Mouse (Mus musculus) hindbrain, embryonic 12.5 days (tissue): ENCODE results near the gene Haus3. TPM values are rescaled to one million over a fixed set of nuclear protein-coding genes. Genes with fewer than 3 reads are reported as not detected.

ENCODE experiments used
- ATAC-seq: fragments of 200-750 bp; cut with Nextera tagmentation; 2 replicates; pipeline ENCODE4 v1.8.0; 2017; ENCODE audit warnings: moderate TSS enrichment; ENCODE audit not compliant: low FRiP score
- H3K27ac ChIP-seq: fragments of 300-500 bp; sonication (generic); 2 replicates; pipeline ENCODE4 v1.5.1; 2016; ENCODE audit warnings: mild to moderate bottlenecking
- H3K27me3 ChIP-seq: fragments of 300-500 bp; sonication (generic); 2 replicates; pipeline ENCODE4 v1.6.1; 2016; ENCODE audit warnings: mild to moderate bottlenecking
- H3K36me3 ChIP-seq: fragments of 300-500 bp; sonication (generic); 2 replicates; pipeline ENCODE4 v1.6.1; 2016; ENCODE audit warnings: mild to moderate bottlenecking
- H3K4me1 ChIP-seq: fragments of 300-500 bp; sonication (generic); 2 replicates; pipeline ENCODE4 v1.6.1; 2016
- H3K4me2 ChIP-seq: fragments of 300-500 bp; sonication (generic); replicated peaks from 2 replicates; pipeline ENCODE4 v1.6.1; 2016; ENCODE audit warnings: mild to moderate bottlenecking
- H3K4me3 ChIP-seq: fragments of 300-500 bp; sonication (generic); 2 replicates; pipeline ENCODE4 v1.5.1; 2016; ENCODE audit warnings: mild to moderate bottlenecking
- H3K9ac ChIP-seq: fragments of 300-500 bp; sonication (generic); 2 replicates; pipeline ENCODE4 v1.6.1; 2016; ENCODE audit warnings: mild to moderate bottlenecking, moderate library complexity
- H3K9me3 ChIP-seq: fragments of 300-500 bp; sonication (generic); replicated peaks from 2 replicates; pipeline ENCODE4 v1.6.1; 2016; ENCODE audit warnings: mild to moderate bottlenecking
- WGBS: fragments of 180-500 bp; shearing (Covaris S2); methylation state at CpG from one replicate; pipeline ENCODE4 v1.1.7; 2016; 5-methylcytosine and 5-hydroxymethylcytosine counted together
- polyA plus RNA-seq: library from polyadenylated mRNA; unstranded; fragments of >200 nt; fragmentation: Nextera tagmentation; extraction: Ambion mirVana; gene quantifications from 2 replicates; pipeline ENCODE4 v1.2.1, GENCODE M21; 2016

Gene Haus3
- polyA plus RNA-seq, 1 experiment from 2014 or later = 33.8 TPM

DNA sequence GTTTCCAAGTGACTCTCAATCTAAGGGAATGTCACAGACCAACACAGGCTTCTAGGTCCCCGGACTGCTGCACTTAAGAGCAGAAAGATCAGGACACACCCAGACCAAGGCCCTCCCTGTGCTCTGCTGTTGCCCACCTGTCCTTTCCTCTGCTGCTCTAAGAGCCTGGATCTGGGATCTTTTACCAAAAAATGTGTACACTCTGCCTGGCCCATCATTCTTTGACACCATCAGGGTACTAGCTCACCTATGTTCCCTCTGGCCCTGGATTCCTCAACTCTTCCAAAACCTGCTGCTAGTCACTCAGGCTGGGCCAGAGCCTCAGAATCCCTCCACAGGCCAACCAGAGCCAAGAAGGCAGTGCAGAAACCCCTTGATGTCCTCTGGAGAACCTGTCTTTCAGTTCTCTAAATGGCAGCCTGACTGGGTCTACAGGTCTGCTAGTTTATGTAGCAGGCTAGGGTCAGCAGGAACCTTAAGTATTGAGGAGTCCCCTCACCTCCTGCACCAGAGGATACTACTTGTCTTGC lies 15.8 kb upstream of the Haus3 start:
- Histone ChIP-seq H3K4me3 (no peak overlapping the region), H3K4me2 (peak overlapping the region; percentile 90), H3K9me3 (no peaks in the 10 kb centered on the region), H3K36me3 (peaks cover 16% of the 10 kb centered on the region), H3K27ac (no peak overlapping the region), H3K9ac (peak overlapping the region; percentile 84; the same call in 1 of the 2 replicates), H3K27me3 (no peaks in the 10 kb centered on the region), H3K4me1 (peaks cover 47% of the 10 kb centered on the region)
- WGBS = 79% methylated on average over 1 of the region's 1 CpGs
- no peak for ATAC-seq

DNA sequence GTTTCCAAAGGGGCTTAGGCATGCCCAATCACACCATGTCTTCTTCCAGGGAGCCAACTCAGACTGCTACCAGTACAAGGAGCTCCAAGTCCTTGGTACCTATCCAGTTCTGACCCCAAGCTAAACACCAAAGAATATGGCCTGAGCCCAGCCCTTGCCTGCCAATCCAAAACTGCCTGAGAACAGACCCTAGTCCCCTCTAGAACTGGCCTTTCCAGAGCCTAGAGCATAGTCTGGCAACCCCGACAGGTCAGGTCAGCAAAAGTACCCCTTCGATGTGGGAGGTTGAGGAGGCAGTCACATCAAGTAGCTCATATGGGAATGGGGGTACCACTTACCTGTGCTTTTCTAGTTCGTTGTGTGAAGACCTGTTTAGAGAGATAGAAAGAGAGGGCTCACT lies 14.6 kb upstream of the Haus3 start:
- Histone ChIP-seq H3K27me3 (no peaks in the 10 kb centered on the region), H3K4me2 (no peak overlapping the region), H3K4me1 (peaks cover 43% of the 10 kb centered on the region), H3K4me3 (no peak overlapping the region), H3K9ac (no peak overlapping the region), H3K9me3 (no peaks in the 10 kb centered on the region), H3K27ac (no peak overlapping the region), H3K36me3 (peaks cover 23% of the 10 kb centered on the region)
- 90% methylated on average over 3 of the region's 3 CpGs for WGBS
- no peak for ATAC-seq

GRCm38 (mm10) chr5:34183156-34183880 lies 14.0 kb upstream of the Haus3 start:
- Histone ChIP-seq H3K4me2 (no peak overlapping the region), H3K36me3 (peaks cover 28% of the 10 kb centered on the region), H3K9me3 (no peaks in the 10 kb centered on the region), H3K27ac (no peak overlapping the region), H3K4me3 (no peak overlapping the region), H3K9ac (no peak overlapping the region), H3K4me1 (peaks cover 37% of the 10 kb centered on the region), H3K27me3 (no peaks in the 10 kb centered on the region)
- 70% methylated on average over 5 of the region's 5 CpGs for WGBS
- ATAC-seq = no peak

GRCm38 (mm10) chr5:34182486-34182885 lies 13.2 kb upstream of the Haus3 start:
- Histone ChIP-seq H3K4me3 (no peak overlapping the region), H3K27ac (no peak overlapping the region), H3K4me1 (peaks cover 33% of the 10 kb centered on the region), H3K36me3 (peaks cover 36% of the 10 kb centered on the region), H3K9ac (no peak overlapping the region), H3K9me3 (no peaks in the 10 kb centered on the region), H3K4me2 (no peak overlapping the region), H3K27me3 (no peaks in the 10 kb centered on the region)
- WGBS = 84% methylated on average over 3 of the region's 3 CpGs
- no peak for ATAC-seq

GRCm38 (mm10) chr5:34177821-34178220 lies 8.5 kb upstream of the Haus3 start:
- 90% methylated on average over 4 of the region's 4 CpGs for WGBS

DNA sequence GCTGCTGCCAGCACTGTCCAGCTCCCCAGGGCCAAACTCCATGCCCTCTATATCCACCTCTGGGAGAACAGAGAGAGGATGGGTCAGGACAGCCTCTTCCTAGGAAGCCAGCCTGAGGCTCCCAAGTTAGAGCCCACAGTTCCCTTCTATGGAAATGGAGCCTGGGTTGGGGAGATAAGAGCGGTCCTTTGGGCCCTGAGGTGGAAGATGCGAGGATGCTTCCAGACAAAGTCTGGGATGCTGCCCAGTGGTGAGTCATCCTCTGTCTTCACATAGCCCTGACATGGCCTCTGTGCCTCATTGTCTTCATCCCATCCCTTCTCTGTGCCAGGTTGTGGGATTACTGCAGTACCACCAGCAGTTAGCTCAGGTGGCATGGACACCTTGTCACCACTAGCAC lies 7.8 kb upstream of the Haus3 start:
- H3K36me3 ChIP-seq = peaks cover 72% of the 10 kb centered on the region

More at GRCm38 (mm10) chr5:34177821-34178220, 8.5 kb upstream of the Haus3 start:
- Histone ChIP-seq H3K9ac (no peak overlapping the region), H3K27me3 (no peaks in the 10 kb centered on the region), H3K4me1 (no peaks in the 10 kb centered on the region), H3K4me3 (no peak overlapping the region), H3K36me3 (peaks cover 76% of the 10 kb centered on the region), H3K9me3 (no peaks in the 10 kb centered on the region), H3K27ac (no peak overlapping the region), H3K4me2 (no peak overlapping the region)
- no peak for ATAC-seq

DNA sequence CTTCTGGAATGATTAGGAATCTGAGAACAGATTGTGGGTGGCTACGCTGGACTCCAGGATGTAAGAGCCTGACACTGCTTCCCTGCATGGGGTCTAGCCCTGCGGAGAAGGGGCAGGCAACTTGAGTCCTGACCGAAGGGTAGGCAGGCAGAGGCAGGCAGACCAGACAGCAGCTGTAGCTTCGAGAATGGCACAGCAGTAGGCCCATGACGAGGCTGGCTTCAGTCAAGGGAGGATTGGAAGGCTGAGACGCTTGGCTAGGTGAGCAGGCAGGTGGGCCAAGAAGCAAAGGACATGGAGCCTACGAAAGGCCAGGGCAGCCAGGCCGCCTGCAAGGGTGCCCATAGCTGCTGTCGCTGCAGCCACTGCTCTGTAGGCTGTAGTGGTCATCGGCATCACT lies 7.4 kb upstream of the Haus3 start:
- H3K9ac ChIP-seq = no peak overlapping the region
- no peaks in the 10 kb centered on the region for H3K27me3 ChIP-seq
- peaks cover 70% of the 10 kb centered on the region for H3K36me3 ChIP-seq
- H3K4me1 ChIP-seq = no peaks in the 10 kb centered on the region
- 66% methylated on average over 10 of the region's 10 CpGs for WGBS
- H3K9me3 ChIP-seq = no peaks in the 10 kb centered on the region
- ATAC-seq = no peak
- no peak overlapping the region for H3K4me2 ChIP-seq
- H3K27ac ChIP-seq = no peak overlapping the region
- H3K4me3 ChIP-seq = no peak overlapping the region

More for the DNA sequence above, 7.8 kb upstream of the Haus3 start:
- no peak overlapping the region for H3K4me2 ChIP-seq
- H3K27me3 ChIP-seq = no peaks in the 10 kb centered on the region
- no peaks in the 10 kb centered on the region for H3K9me3 ChIP-seq
- H3K4me3 ChIP-seq = no peak overlapping the region
- 94% methylated on average over 2 of the region's 2 CpGs for WGBS
- ATAC-seq = no peak
- H3K4me1 ChIP-seq = no peaks in the 10 kb centered on the region
- H3K9ac ChIP-seq = no peak overlapping the region
- no peak overlapping the region for H3K27ac ChIP-seq

GRCm38 (mm10) chr5:34175403-34175694 lies 6.0 kb upstream of the Haus3 start:
- ATAC-seq = no peak
- Histone ChIP-seq H3K36me3 (peaks cover 63% of the 10 kb centered on the region), H3K9ac (no peak overlapping the region), H3K4me2 (no peak overlapping the region), H3K4me3 (no peak overlapping the region), H3K9me3 (no peaks in the 10 kb centered on the region), H3K4me1 (no peaks in the 10 kb centered on the region), H3K27ac (no peak overlapping the region), H3K27me3 (no peaks in the 10 kb centered on the region)
- WGBS = 19% methylated on average over 5 of the region's 5 CpGs

GRCm38 (mm10) chr5:34174550-34175402 lies 5.4 kb upstream of the Haus3 start:
- no peak for ATAC-seq
- peaks cover 58% of the 10 kb centered on the region for H3K36me3 ChIP-seq
- H3K4me2 ChIP-seq = no peak overlapping the region
- H3K9ac ChIP-seq = no peak overlapping the region
- 74% methylated on average over 5 of the region's 5 CpGs for WGBS
- H3K27ac ChIP-seq = no peak overlapping the region
- H3K27me3 ChIP-seq = no peaks in the 10 kb centered on the region
- 0 out of 2 replicates have a peak, but pooled peaks cover 2% of the 10 kb centered on the region for H3K4me1 ChIP-seq
- H3K4me3 ChIP-seq = no peak overlapping the region
- no peaks in the 10 kb centered on the region for H3K9me3 ChIP-seq

GRCm38 (mm10) chr5:34174021-34174420 lies 4.7 kb upstream of the Haus3 start:
- Histone ChIP-seq H3K4me1 (0 out of 2 replicates have a peak, but pooled peaks cover 5% of the 10 kb centered on the region), H3K9me3 (no peaks in the 10 kb centered on the region), H3K36me3 (peaks cover 54% of the 10 kb centered on the region), H3K4me3 (no peak overlapping the region), H3K4me2 (no peak overlapping the region), H3K9ac (no peak overlapping the region), H3K27ac (no peak overlapping the region), H3K27me3 (no peaks in the 10 kb centered on the region)
- no peak for ATAC-seq
- 84% methylated on average over 2 of the region's 2 CpGs for WGBS

GRCm38 (mm10) chr5:34170726-34171125 lies 1.4 kb upstream of the Haus3 start:
- peaks cover 13% of the 10 kb centered on the region for H3K4me1 ChIP-seq
- 85% methylated on average over 4 of the region's 4 CpGs for whole genome bisulfite sequencing
- H3K27me3 ChIP-seq = no peaks in the 10 kb centered on the region
- no peak overlapping the region for H3K4me3 ChIP-seq
- ATAC-seq = no peak
- H3K27ac ChIP-seq = peak overlapping the region; percentile 40; the same call in 1 of the 2 replicates
- H3K4me2 ChIP-seq = no peak overlapping the region
- H3K36me3 ChIP-seq = peaks cover 24% of the 10 kb centered on the region
- no peak overlapping the region for H3K9ac ChIP-seq
- no peaks in the 10 kb centered on the region for H3K9me3 ChIP-seq

GRCm38 (mm10) chr5:34169954-34170353 lies 627 bp upstream of the Haus3 start:
- peak overlapping the region; percentile 81 for H3K4me3 ChIP-seq
- peak overlapping the region; percentile 92 for H3K27ac ChIP-seq
- peaks cover 17% of the 10 kb centered on the region for H3K36me3 ChIP-seq
- H3K4me2 ChIP-seq = peak overlapping the region; percentile 60
- H3K27me3 ChIP-seq = no peaks in the 10 kb centered on the region
- 80% methylated on average over 3 of the region's 3 CpGs for WGBS
- peaks cover 13% of the 10 kb centered on the region for H3K4me1 ChIP-seq
- H3K9ac ChIP-seq = peak overlapping the region; percentile 55
- ATAC-seq = no peak
- no peaks in the 10 kb centered on the region for H3K9me3 ChIP-seq
